Mouse (Mus musculus): ENCODE measurements around the gene Enpep.

DNA sequence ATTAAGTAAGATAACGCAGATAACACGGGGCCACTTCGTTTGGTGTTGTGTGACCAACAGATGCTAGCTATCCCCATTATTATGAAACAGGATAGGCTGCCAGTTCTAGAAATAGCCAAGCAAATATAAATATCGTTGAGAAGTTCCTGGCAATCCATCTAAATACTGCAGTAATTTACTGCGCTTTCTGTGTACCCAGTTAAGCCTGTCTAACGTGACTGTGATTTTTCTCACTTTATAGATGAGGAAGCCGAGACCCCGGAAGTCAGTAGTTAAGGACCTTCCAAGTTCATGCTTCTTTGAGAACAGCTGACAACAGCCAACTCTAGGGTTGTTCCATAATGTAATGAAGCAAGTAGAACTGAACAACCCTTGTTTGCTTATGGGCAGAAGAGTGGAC, 45.4 kb downstream of the Enpep start:
- TF ChIP-seq CTCF (IDR thresholded peaks at IDR 0.05; ENCODE audit: low read depth, low read length) (no peak), EP300 (IDR thresholded peaks at IDR 0.05; ENCODE audit: insufficient read depth, low read depth, low read length) (no peak)
